Mouse (Mus musculus) C2C12 (cell line): ENCODE measurements at regions not wholly inside any gene's neighbourhood (a gene's known extent, or its start where the extent isn't known, plus 50 kb on each side); places are given as distances from the start of the nearest gene placed in this dataset.

Experiments used
- CEBPB ChIP-seq: IDR thresholded peaks from one replicate; pipeline ENCODE4 v1.6.1; 2011; ENCODE audit warnings: low read depth, mild to moderate bottlenecking, control low read depth, moderate library complexity
- CTCF ChIP-seq: IDR thresholded peaks from one replicate; pipeline ENCODE4 v1.5.1; 2011; ENCODE audit not compliant: control insufficient read depth, insufficient read depth, insufficient read length
- FOSL1 ChIP-seq: IDR thresholded peaks from one replicate; pipeline ENCODE4 v1.8.0; 2011; ENCODE audit warnings: mild to moderate bottlenecking, low read length; ENCODE audit not compliant: poor library complexity, insufficient read depth, severe bottlenecking
- MAX ChIP-seq: IDR thresholded peaks from one replicate; pipeline ENCODE4 v1.6.1; 2011; ENCODE audit warnings: mild to moderate bottlenecking, control low read depth
- MYOD1 ChIP-seq: IDR thresholded peaks from one replicate; pipeline ENCODE4 v1.6.1; 2011; ENCODE audit warnings: low read depth; ENCODE audit not compliant: control insufficient read depth, insufficient read length
- MYOG ChIP-seq: IDR thresholded peaks from one replicate; pipeline ENCODE4 v1.6.1; 2011; ENCODE audit not compliant: control insufficient read depth, insufficient read length; ENCODE audit errors: extremely low read depth
- USF1 ChIP-seq: IDR thresholded peaks from one replicate; pipeline ENCODE4 v1.6.1; 2011; ENCODE audit warnings: low read depth, mild to moderate bottlenecking, control low read depth, moderate library complexity

DNA sequence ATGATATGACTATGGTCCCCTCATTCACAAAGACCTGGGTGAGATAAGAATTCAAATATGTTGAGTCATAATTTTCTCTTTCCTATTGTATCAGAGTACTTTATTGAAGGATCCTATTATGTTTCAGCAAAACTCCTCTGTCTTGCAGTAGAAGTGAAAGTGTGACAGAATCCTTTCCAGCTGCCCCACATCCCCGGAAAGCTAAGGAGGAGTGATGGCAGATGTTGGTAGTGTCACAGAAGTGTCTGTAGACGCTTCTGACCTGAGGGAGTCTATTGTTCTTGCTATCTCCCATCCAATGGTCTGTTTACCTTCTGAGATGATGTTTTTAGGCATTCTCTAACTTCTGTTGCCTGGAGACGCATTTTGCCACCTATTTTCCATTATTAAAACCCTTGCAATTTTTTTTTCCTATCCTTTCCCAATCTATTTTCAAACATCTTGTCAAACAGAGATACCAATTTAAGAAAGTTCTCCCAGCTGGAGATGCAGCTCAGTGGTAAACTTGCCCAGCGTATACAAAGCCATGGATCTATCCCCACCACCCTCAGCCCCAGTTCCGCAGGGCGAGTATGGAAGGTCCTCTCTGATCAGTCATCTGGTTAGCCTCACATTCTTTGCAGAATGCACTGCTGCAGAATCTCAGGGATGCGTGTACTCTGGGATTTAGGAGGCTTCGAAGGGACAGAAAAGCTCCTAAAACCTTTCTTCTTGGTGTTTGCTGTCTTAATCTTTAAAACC lies 84.1 kb upstream of the Rgs4 start:
- TF ChIP-seq CEBPB (no peak), MYOG (no peak), CTCF (no peak), USF1 (no peak), MAX (no peak), MYOD1 (no peak), FOSL1 (no peak)
